Mouse (Mus musculus) kidney, postnatal 0 days (tissue): ENCODE measurements at regions not wholly inside any gene's neighbourhood (a gene's known extent, or its start where the extent isn't known, plus 50 kb on each side); places are given as distances from the start of the nearest gene placed in this dataset.
A peak's percentile ranks its signal among the peaks of the same experiment; 100 is the strongest.

ENCODE experiments used
- ATAC-seq: fragments of 200-750 bp; cut with Nextera tagmentation; replicated peaks from 2 replicates; pipeline ENCODE4 v1.8.0; 2017; ENCODE audit warnings: low read depth, moderate number of reproducible peaks, moderate TSS enrichment, moderate library complexity; ENCODE audit not compliant: low FRiP score
- DNase-seq: peaks from one replicate; pipeline ENCODE4 v3.0.0-alpha.2; 2016; ENCODE audit warnings: low spot score
- H3K27ac ChIP-seq: fragments of 300-500 bp; sonication (generic); 2 replicates; pipeline ENCODE4 v1.5.1; 2014; ENCODE audit warnings: mild to moderate bottlenecking
- H3K27me3 ChIP-seq: fragments of 300-500 bp; sonication (generic); 2 replicates; pipeline ENCODE4 v1.6.1; 2014; ENCODE audit warnings: low read length, mixed read lengths; ENCODE audit not compliant: insufficient read depth
- H3K36me3 ChIP-seq: fragments of 300-500 bp; sonication (generic); 2 replicates; pipeline ENCODE4 v1.6.1; 2014; ENCODE audit warnings: low read length, mixed read lengths; ENCODE audit not compliant: insufficient read depth
- H3K4me1 ChIP-seq: fragments of 300-500 bp; sonication (generic); replicated peaks from 2 replicates; pipeline ENCODE4 v1.6.1; 2014; ENCODE audit warnings: antibody characterized with exemption, low read length, mixed read lengths; ENCODE audit not compliant: insufficient read depth
- H3K4me2 ChIP-seq: fragments of 300-500 bp; sonication (generic); 2 replicates; pipeline ENCODE4 v1.6.1; 2014; ENCODE audit warnings: mild to moderate bottlenecking, low read length, moderate library complexity, mixed read lengths
- H3K4me3 ChIP-seq: fragments of 300-500 bp; sonication (generic); replicated peaks from 2 replicates; pipeline ENCODE4 v1.5.1; 2014; ENCODE audit warnings: low read depth, low read length
- H3K9ac ChIP-seq: fragments of 300-500 bp; sonication (generic); 2 replicates; pipeline ENCODE4 v1.6.1; 2014; ENCODE audit warnings: low read depth, low read length
- H3K9me3 ChIP-seq: fragments of 300-500 bp; sonication (generic); replicated peaks from 2 replicates; pipeline ENCODE4 v1.6.1; 2016; ENCODE audit warnings: low read length, inconsistent platforms, mixed read lengths
- CTCF ChIP-seq: IDR thresholded peaks from 2 replicates; pipeline ENCODE4 v1.5.1; 2016; ENCODE audit warnings: antibody characterized with exemption, low read depth, mild to moderate bottlenecking, moderate library complexity
- WGBS: fragments of 180-500 bp; shearing (Covaris S2); extraction: QIAGEN DNeasy Blood & Tissue Kit; methylation state at CpG from one replicate; pipeline ENCODE4 v1.1.7; 2014; 5-methylcytosine and 5-hydroxymethylcytosine counted together

DNA sequence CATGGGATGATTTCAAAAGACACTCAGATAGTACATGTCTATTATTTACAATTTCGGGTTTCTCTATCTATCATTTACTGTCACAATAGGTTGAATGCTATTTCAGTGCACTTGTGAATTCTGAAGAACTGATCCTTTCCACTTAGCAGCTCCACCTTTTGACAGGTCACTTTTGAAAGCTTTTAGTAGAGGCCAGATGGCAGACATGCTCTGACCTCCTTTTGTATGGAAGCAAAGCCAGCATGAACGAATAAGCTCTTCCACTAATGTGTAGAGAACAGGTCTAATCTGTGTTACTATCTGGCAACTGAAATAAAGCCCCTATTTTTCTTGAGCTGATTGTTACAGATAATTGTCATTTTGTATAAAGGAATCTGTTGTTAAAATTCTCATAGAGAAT is 278.4 kb upstream of the Hs3st1 start:
- no peaks in the 10 kb centered on the region for H3K27me3 ChIP-seq
- no peaks in the 10 kb centered on the region for H3K4me1 ChIP-seq
- no peak overlapping the region for H3K9ac ChIP-seq
- WGBS = 83% methylated on average over 2 of the region's 2 CpGs
- DNase-seq = no peak
- no peaks in the 10 kb centered on the region for H3K36me3 ChIP-seq
- H3K9me3 ChIP-seq = no peaks in the 10 kb centered on the region
- TF ChIP-seq CTCF = no peak
- H3K27ac ChIP-seq = no peak overlapping the region
- no peak overlapping the region for H3K4me2 ChIP-seq
- H3K4me3 ChIP-seq = no peak overlapping the region
- no peak for ATAC-seq

DNA sequence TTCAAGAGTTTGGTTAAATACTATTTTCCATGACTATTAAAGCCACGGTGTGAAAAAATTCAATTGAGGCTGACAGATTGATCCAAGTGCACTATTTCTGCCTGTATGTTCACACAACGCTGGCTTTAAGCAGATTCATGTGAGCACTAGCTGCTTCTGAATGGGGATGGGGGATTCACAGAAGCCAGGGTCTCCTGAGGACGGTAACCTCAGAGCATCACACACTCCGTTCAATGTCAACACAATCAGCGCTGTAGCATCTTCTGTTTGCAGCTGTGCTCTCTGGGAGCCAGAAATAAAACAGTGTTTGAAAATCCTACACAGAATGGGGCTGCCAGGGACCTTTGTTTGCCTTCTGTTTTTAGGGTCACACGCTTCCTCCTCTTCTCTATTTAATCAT is 275.0 kb upstream of the Hs3st1 start:
- 89% methylated on average over 6 of the region's 6 CpGs for WGBS

DNA sequence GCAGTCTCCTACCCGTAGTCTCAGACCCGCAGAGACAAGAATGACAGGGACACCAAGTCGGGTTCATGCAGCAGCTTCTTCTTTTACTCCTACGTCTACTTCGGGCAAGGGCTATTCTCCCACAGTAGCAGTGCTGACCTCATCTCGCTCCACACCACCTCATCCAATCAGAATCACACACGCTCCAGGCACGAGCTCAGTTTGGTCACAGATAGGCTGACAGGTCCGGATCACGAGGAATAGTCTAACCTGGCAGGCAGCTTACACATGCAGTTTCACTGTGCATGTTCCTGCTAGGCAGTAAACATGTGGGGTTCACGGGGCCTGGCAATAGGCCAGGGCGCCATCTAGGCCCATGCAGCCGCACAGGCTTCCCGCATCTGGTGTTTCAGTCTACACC is 260.7 kb upstream of the Hs3st1 start:
- H3K4me1 ChIP-seq = no peaks in the 10 kb centered on the region
- H3K27me3 ChIP-seq = no peaks in the 10 kb centered on the region
- H3K36me3 ChIP-seq = no peaks in the 10 kb centered on the region
- H3K4me2 ChIP-seq = no peak overlapping the region
- no peak overlapping the region for H3K27ac ChIP-seq
- 87% methylated on average over 14 of the region's 14 CpGs for WGBS
- ATAC-seq = no peak
- no peaks in the 10 kb centered on the region for H3K9me3 ChIP-seq
- H3K9ac ChIP-seq = no peak overlapping the region
- TF ChIP-seq CTCF = no peak
- no peak for DNase-seq
- no peak overlapping the region for H3K4me3 ChIP-seq

More for the DNA sequence above, 275.0 kb upstream of the Hs3st1 start:
- no peak for TF ChIP-seq CTCF
- Histone ChIP-seq H3K9me3 (no peaks in the 10 kb centered on the region), H3K27me3 (no peaks in the 10 kb centered on the region), H3K4me2 (no peak overlapping the region), H3K36me3 (no peaks in the 10 kb centered on the region), H3K4me3 (no peak overlapping the region), H3K27ac (no peak overlapping the region), H3K4me1 (no peaks in the 10 kb centered on the region), H3K9ac (no peak overlapping the region)
- ATAC-seq = no peak
- DNase-seq = no peak

DNA sequence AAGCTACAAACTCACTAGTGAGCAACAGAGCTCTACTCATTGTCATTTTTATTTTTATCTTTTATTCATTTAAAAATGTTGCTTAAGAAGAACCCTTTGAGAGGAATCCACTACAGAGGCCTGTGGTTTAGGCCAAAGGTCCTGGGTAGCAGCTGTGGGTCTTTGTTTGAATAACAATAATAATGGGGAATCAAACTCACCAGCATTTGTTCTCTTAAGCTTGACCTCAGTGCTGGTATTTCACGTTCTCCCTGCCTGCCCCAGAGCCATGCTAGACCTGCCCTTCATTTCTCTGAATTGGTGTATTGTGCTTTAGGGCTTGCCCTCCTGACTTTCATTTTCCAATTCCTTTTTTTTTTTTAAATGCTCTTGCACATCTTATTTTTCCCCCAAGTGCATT is 232.8 kb upstream of the Hs3st1 start:
- no peaks in the 10 kb centered on the region for H3K9me3 ChIP-seq
- H3K27me3 ChIP-seq = no peaks in the 10 kb centered on the region
- no peak for ATAC-seq
- TF ChIP-seq CTCF = no peak
- no peak for DNase-seq
- no peaks in the 10 kb centered on the region for H3K4me1 ChIP-seq
- no peak overlapping the region for H3K27ac ChIP-seq
- no peak overlapping the region for H3K4me2 ChIP-seq
- no peak overlapping the region for H3K9ac ChIP-seq
- no peak overlapping the region for H3K4me3 ChIP-seq
- H3K36me3 ChIP-seq = no peaks in the 10 kb centered on the region
- 14% methylated on average over 1 of the region's 1 CpGs for WGBS

DNA sequence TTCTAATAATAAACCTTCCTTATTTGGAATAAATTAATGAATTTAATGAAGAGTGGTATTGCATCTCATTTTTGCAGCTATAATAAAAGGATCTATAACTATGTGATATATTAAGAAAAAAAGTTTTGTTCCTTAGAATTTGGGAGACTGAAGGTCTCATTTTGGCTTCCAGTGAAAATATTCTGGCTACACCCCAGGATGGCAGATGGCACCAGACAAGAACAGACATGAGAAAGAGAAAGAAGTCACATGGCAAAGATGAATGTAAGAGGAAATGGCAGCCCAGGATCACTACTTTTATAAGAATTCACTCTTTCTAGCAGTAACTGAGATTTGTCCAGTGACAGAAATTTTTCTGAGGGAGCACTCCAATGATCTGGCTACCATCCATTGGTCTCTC is 209.1 kb upstream of the Hs3st1 start:
- H3K4me1 ChIP-seq = no peaks in the 10 kb centered on the region
- no peak overlapping the region for H3K4me3 ChIP-seq
- no peaks in the 10 kb centered on the region for H3K27me3 ChIP-seq
- H3K9me3 ChIP-seq = no peaks in the 10 kb centered on the region
- TF ChIP-seq CTCF = no peak
- ATAC-seq (no peak), DNase-seq (no peak)
- H3K27ac ChIP-seq = no peak overlapping the region
- H3K9ac ChIP-seq = no peak overlapping the region
- H3K36me3 ChIP-seq = no peaks in the 10 kb centered on the region
- H3K4me2 ChIP-seq = no peak overlapping the region

DNA sequence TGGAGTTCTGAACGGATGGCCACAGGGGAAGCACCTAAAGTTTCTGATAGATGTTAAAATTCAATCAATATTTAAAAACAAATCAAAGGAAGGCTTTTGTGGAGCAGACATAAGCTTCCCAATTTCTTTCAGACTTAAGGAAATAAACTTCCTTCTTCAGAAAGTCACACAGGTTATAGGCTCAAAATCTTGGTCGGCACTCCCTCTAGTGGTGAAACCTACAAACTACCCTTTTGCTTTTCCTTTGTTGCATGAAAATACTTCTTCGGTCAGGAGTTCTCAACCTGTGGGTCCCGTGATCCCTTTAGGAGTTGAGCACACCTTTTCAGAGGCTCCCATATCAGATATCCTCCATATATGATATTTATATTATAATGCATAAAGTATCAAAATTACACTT is 205.7 kb upstream of the Hs3st1 start:
- Histone ChIP-seq H3K9ac (no peak overlapping the region), H3K4me1 (no peaks in the 10 kb centered on the region), H3K27me3 (no peaks in the 10 kb centered on the region), H3K27ac (no peak overlapping the region), H3K36me3 (no peaks in the 10 kb centered on the region), H3K9me3 (no peaks in the 10 kb centered on the region), H3K4me2 (no peak overlapping the region), H3K4me3 (no peak overlapping the region)
- WGBS = 22% methylated on average over 4 of the region's 4 CpGs
- ATAC-seq (peak; percentile 49; the same call in 1 of the 2 replicates), DNase-seq (peak; percentile 64)
- peak; percentile 81 for TF ChIP-seq CTCF

DNA sequence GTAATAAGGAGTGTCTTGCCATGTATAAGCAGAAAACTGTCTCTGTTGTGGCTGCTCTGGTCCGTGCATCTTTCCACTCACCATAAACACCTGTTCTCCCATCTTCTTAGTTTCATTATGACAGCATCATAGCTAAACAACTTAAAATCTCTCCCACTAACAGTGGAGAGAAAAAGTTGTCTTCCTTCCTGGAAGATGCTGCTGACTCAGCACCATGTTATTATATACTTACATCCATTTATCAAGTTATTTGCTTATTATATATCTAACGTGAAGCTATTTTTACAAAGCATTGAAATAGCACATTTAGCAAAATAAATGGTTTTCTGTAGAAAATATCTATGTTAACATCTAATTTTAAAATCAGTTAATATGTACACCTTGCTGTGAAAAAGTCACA is 180.3 kb upstream of the Hs3st1 start:
- H3K36me3 ChIP-seq = no peaks in the 10 kb centered on the region
- no peaks in the 10 kb centered on the region for H3K27me3 ChIP-seq
- H3K4me3 ChIP-seq = no peak overlapping the region
- DNase-seq (no peak), ATAC-seq (no peak)
- no peaks in the 10 kb centered on the region for H3K4me1 ChIP-seq
- H3K9me3 ChIP-seq = no peaks in the 10 kb centered on the region
- no peak overlapping the region for H3K27ac ChIP-seq
- 81% methylated on average over 2 of the region's 2 CpGs for WGBS
- no peak overlapping the region for H3K9ac ChIP-seq
- H3K4me2 ChIP-seq = no peak overlapping the region
- no peak for TF ChIP-seq CTCF
